Mouse (Mus musculus) heart, postnatal 25 days (tissue): ENCODE results near the gene Pik3c2g. TPM values are rescaled to one million over a fixed set of nuclear protein-coding genes. Genes with fewer than 3 reads are reported as not detected.

Experiments
- DNase-seq: peaks from one replicate; pipeline ENCODE4 v3.0.0; 2022; ENCODE audit warnings: low spot score
- intact Hi-C: fragments of 180-260 bp; cut with DNase I; formaldehyde crosslinking; loops from one replicate; pipeline ENCODE4 v1.15.1; 2025
- total RNA-seq, 2 experiments: library from RNA; stranded (reverse); gene quantifications; 2 replicates each; pipeline ENCODE4 v1.2.3; 2021

The Pik3c2g gene
- total RNA-seq, 2 experiments from 2014 or later, result not detected

- no peak for DNase-seq
- intact Hi-C loops, result no loop called here
Measured at GRCm38 (mm10) chr6:139719639-139720221, 132.7 kb downstream of the Pik3c2g start.

GRCm38 (mm10) chr6:139735708-139736626 lies 148.9 kb downstream of the Pik3c2g start:
- no peak for DNase-seq
- intact Hi-C loops, result no loop called here

DNA sequence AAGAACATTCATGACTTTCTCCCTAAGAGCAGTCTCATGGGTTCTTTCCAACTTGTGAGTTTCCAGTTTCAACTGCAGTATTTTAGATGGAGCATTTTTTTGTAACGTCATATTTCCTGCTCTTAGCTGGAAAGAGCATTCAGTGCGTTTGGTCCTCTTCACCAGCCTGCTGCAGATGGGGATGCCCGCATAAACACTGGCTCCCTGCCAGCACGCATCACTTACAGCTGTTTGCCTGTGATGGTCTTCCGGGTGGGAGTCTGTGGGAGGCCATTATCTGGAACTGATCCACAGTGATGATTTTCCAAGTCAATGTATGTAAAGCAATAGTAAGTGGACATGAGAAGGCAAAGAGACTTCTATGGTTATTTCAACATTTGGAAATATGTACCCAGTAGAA lies 151.3 kb downstream of the Pik3c2g start:
- DNase-seq, result no peak
- intact Hi-C loops, result no loop called here

DNA sequence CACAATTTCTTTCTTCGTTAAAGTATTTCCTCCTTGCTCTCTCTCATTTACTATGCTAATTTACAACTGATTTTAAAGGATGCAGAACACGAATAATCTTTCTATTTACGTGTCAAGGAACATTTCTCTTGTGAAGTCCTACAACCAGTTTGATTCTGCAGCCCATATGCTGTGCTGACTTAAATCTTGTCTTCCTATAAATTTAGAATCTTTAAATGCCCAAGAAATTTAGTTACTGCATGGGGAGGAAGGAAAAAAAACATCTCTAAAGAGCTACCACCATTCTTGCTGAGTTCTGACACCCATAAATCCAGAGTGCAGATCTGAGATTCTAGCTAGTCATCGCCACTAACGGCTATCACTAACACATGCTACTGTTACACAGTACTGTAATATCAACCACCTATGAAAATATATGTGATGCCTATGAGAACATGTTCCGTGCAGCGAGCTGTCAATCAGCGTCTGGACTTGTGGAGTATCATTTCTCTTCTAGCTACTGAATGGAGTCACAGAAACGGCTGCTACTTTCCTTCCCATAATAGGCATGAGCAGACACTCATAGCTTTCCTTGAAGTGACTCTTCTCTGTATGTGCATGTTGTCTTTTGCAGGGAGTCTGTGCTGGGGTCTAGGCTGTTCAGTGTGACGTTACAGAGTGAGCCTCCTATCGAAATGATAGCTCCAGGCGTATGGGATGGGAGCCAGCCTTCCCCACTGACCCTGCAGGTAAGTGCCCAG lies 155.8 kb downstream of the Pik3c2g start:
- intact Hi-C loops, result no loop called here
- no peak for DNase-seq

GRCm38 (mm10) chr6:139746758-139747479 lies 159.9 kb downstream of the Pik3c2g start:
- no peak for DNase-seq
- intact Hi-C loops, result no loop called here

DNA sequence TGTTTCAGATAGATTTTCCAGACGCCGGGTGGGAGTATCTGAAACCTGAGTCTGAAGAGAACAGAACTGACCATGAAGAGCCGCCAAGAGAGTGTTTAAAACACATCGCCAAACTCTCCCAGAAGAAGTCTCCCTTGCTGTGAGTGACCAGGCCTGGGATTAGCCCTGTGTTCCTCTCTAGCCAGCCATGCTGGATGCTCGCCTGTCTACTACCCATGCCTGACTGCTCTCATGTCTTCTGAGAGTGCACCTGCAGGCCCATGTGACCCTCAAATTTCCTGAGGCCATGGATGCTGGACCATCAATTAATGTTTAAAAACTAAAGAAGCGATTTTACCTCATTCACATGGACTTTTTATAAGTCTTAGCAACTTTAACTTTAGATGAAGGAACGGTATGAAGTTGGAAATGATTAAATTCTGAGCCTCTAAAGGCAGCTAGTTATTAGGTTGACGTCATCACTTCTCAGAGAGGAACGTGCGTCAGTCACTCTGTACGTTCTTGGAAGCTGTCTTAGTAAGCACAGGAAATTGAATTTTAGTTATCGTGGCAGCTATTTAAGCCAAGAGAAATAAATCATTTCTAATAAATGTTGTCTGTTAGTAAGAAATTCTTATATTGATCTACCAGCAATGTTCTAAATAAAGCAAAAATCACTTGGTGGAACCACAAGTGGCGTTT lies 161.2 kb downstream of the Pik3c2g start:
- intact Hi-C loops, result no loop called here
- DNase-seq, result no peak

- intact Hi-C loops, result no loop called here
- DNase-seq, result no peak
Measured at GRCm38 (mm10) chr6:139750599-139750998, 163.6 kb downstream of the Pik3c2g start.

- DNase-seq, result no peak
- intact Hi-C loops, result no loop called here
Measured at GRCm38 (mm10) chr6:139751022-139751421, 164.0 kb downstream of the Pik3c2g start.

DNA sequence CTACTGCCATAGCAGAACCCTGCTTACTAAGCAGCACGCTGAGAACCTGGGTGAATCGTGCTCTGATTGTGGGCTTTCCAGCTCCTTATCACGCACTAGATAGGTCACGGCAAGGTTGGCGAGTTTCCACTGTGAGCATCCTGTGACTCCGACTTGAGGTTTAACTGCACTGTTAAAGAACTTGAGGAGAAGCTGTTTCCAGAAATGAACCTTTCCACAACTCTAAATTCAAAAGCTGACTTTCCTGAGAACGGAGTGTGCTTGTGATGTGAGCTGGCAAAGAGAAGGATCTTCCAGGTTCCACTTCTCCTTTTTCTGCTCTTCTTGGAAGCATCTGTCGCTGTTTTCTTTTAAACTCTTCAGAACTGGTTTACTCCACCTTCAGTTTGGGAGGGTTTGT lies 170.9 kb downstream of the Pik3c2g start:
- no peak for DNase-seq
- intact Hi-C loops, result no loop called here

- intact Hi-C loops, result no loop called here
- no peak for DNase-seq
Measured at GRCm38 (mm10) chr6:139760978-139761377, 174.0 kb downstream of the Pik3c2g start.

- intact Hi-C loops, result no loop called here
- no peak for DNase-seq
Measured at GRCm38 (mm10) chr6:139764398-139764797, 177.4 kb downstream of the Pik3c2g start.

GRCm38 (mm10) chr6:139769744-139770473 lies 182.9 kb downstream of the Pik3c2g start:
- intact Hi-C loops, result no loop called here
- no peak for DNase-seq

DNA sequence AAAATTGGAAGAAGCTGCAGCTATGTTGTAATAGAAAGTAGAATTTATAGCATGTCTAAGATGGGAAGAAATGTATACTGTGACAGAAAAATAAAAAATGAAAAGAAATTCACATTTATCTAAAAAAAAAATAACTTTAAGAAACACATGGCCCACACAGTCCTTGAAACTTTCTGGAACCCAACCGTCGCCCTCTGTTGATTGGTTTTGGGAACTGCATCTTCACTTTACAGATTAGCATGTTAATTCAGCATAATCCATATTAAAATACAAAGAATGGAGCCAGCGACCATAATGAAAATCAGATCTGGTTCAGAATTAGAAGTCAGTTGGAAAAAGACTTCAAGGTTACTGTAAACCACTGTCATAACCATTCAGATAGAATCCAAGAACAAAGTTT lies 183.5 kb downstream of the Pik3c2g start:
- intact Hi-C loops, result no loop called here
- DNase-seq, result no peak

DNA sequence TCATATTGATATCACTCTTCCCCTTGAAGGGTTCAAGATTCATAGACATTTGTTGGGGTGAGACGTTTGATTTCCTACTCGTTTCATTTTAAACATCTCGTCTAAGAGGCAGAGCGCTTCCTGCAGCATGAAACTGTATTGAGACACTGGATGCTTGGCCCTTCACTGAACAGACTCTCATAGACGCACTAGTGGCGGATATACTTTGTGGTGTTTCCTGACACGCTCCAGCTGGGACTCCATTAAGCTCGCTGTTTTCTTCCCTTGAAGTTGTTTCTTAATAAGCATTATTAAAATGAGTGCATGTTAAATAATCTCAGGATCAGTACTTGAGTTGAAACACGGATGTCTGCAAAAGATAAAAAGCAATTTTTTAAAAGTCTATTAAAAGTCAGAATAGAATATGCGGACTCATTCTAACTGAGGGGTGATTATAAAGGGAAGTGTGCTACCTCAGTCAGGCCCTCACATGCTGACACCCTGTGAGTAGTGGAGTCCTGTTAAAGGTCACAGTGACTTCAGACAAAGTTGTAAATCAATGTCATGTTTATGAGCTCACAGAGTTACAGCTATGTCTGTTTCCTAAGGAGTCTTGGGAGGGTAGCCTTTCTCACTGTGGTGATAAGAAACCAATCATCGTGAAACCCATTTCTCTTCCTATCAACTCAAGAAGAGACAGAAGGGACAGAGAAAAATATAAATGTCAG lies 190.7 kb downstream of the Pik3c2g start:
- DNase-seq, result no peak
- intact Hi-C loops, result no loop called here

DNA sequence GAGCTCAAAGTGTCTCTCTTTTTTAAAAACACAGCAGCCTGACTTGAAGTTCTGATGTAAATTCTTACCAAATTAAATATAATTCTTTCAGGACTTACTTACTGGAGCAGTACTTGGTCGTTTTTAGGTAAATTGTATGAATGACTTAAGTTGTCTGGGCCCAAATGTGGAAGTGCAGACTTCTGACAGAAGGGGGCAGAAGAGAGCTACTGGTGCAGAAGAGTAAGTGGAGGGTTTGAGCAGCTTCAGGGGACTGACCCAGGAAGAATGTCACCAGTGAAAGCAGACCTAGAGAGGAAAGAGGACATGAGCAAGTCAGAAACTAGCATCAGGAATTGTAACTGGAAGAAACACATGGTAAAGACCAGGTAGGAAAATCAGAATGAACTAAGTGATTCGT lies 193.0 kb downstream of the Pik3c2g start:
- intact Hi-C loops, result no loop called here
- DNase-seq, result no peak

DNA sequence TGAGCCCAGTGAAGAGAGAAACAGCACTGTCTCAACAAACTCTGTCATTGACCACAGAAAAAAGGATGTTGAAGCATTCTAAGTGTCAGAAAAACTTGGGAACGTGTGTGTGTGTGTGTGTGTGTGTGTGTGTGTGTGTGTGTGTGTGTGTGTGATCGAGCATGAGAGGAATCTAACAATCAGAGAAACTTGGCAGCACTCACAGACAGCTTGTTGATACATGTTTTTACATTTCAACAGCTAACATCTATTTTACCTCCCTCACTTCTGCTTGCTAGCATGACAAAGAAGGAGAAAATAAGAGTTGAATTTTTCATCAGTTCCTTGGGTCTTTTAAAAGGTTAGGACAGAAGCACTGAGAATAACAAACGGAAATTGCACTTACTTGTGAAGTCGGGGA lies 202.5 kb downstream of the Pik3c2g start:
- intact Hi-C loops, result no loop called here
- no peak for DNase-seq

- intact Hi-C loops, result no loop called here
- no peak for DNase-seq
Measured at GRCm38 (mm10) chr6:139799541-139800226, 212.7 kb downstream of the Pik3c2g start.

- intact Hi-C loops, result no loop called here
- no peak for DNase-seq
Measured at GRCm38 (mm10) chr6:139821916-139822315, 234.9 kb downstream of the Pik3c2g start.
